Mouse (Mus musculus): ENCODE measurements at regions not wholly inside any gene's neighbourhood (a gene's known extent, or its start where the extent isn't known, plus 50 kb on each side); places are given as distances from the start of the nearest gene placed in this dataset.

DNA sequence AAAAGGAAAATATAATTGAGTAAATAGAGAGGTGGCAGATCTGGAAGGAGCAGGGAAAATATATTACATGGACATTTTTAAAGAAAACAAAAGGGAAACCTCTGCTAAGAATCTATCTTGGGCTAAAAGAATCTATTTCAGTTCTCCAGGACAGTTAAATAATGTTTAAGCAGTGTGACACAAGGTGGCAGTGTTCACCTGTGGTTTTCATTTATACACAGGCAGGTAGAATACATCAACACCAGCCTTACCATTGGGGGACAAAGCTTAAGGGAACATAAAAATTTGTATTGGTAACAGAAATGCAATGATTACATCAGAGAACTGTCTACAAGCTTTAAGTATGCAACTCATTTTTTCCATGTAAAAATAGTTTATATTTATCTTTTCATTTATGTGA, 78.2 kb upstream of the Cldn34d start:
- peak; percentile 31 for DNase-seq (ENCODE audit: low read depth, low spot score)
